Mouse (Mus musculus) layer of hippocampus, adult 9-11 months (tissue): Measurements from ENCODE around the gene Nfe2l2.
"Not testable (repeated sequence)": the region's sequence is repeated elsewhere in the genome, so short reads cannot be mapped to it uniquely, and the experiment has no call there.

Source experiments
- DNase-seq: peaks from one replicate; pipeline ENCODE4 v3.0.0; 2022

Gene Nfe2l2

GRCm38 (mm10) chr2:75707420-75707819, 3.0 kb upstream of the Nfe2l2 start:
- DNase-seq, result no peak

- DNase-seq, result no peak
These were observed 2.0 kb upstream of the Nfe2l2 start for GRCm38 (mm10) chr2:75706435-75706834.

GRCm38 (mm10) chr2:75705162-75705752, 816 bp upstream of the Nfe2l2 start:
- DNase-seq, result peak; percentile 58

- DNase-seq, result peak; percentile 87
These were observed 863 bp downstream of the Nfe2l2 start for GRCm38 (mm10) chr2:75703375-75704181.

GRCm38 (mm10) chr2:75702588-75702976, 1.9 kb downstream of the Nfe2l2 start:
- DNase-seq, result no peak

- no peak for DNase-seq
These were observed 2.4 kb downstream of the Nfe2l2 start for GRCm38 (mm10) chr2:75701822-75702587.

GRCm38 (mm10) chr2:75701207-75701606, 3.2 kb downstream of the Nfe2l2 start:
- DNase-seq, result no peak

- no peak for DNase-seq
These were observed 3.9 kb downstream of the Nfe2l2 start for GRCm38 (mm10) chr2:75700543-75700942.

GRCm38 (mm10) chr2:75698874-75699273, 5.6 kb downstream of the Nfe2l2 start:
- DNase-seq, result no peak

GRCm38 (mm10) chr2:75698007-75698406, 6.4 kb downstream of the Nfe2l2 start:
- DNase-seq, result no peak

- no peak for DNase-seq
These were observed 7.2 kb downstream of the Nfe2l2 start for GRCm38 (mm10) chr2:75697222-75697621.

GRCm38 (mm10) chr2:75696371-75696770, 8.1 kb downstream of the Nfe2l2 start:
- DNase-seq, result no peak

- DNase-seq, result no peak
These were observed 8.6 kb downstream of the Nfe2l2 start for GRCm38 (mm10) chr2:75695676-75696350.

GRCm38 (mm10) chr2:75694926-75695325, 9.5 kb downstream of the Nfe2l2 start:
- not testable (repeated sequence) for DNase-seq

GRCm38 (mm10) chr2:75692369-75692768, 12.1 kb downstream of the Nfe2l2 start:
- DNase-seq, result no peak

GRCm38 (mm10) chr2:75691316-75691715, 13.1 kb downstream of the Nfe2l2 start:
- DNase-seq, result no peak

GRCm38 (mm10) chr2:75690656-75691055, 13.8 kb downstream of the Nfe2l2 start:
- DNase-seq, result no peak

GRCm38 (mm10) chr2:75689482-75690158, 14.8 kb downstream of the Nfe2l2 start:
- no peak for DNase-seq

GRCm38 (mm10) chr2:75688901-75689300, 15.5 kb downstream of the Nfe2l2 start:
- DNase-seq, result no peak

- DNase-seq, result no peak
These were observed 17.2 kb downstream of the Nfe2l2 start for GRCm38 (mm10) chr2:75687040-75687749.

GRCm38 (mm10) chr2:75685458-75685861, 19.0 kb downstream of the Nfe2l2 start:
- DNase-seq, result no peak

- no peak for DNase-seq
These were observed 19.9 kb downstream of the Nfe2l2 start for GRCm38 (mm10) chr2:75684526-75684925.
